Mouse (Mus musculus) stomach, embryonic 15.5 days (tissue): ENCODE results near the gene Cript. TPM values are rescaled to one million over a fixed set of nuclear protein-coding genes. Genes with fewer than 3 reads are reported as not detected.

Experiments
- ATAC-seq: fragments of 200-750 bp; cut with Nextera tagmentation; 2 replicates; pipeline ENCODE4 v1.8.0; 2017; ENCODE audit warnings: low read depth, moderate number of reproducible peaks, moderate TSS enrichment; ENCODE audit not compliant: insufficient read depth, low FRiP score
- H3K27ac ChIP-seq: fragments of 300-500 bp; sonication (generic); 2 replicates; pipeline ENCODE4 v1.5.1; 2015; ENCODE audit warnings: mild to moderate bottlenecking, inconsistent platforms
- H3K27me3 ChIP-seq: fragments of 300-500 bp; sonication (generic); replicated peaks from 2 replicates; pipeline ENCODE4 v1.6.1; 2015; ENCODE audit warnings: inconsistent platforms
- H3K36me3 ChIP-seq: fragments of 300-500 bp; sonication (generic); 2 replicates; pipeline ENCODE4 v1.6.1; 2015; ENCODE audit warnings: inconsistent platforms
- H3K4me1 ChIP-seq: fragments of 300-500 bp; sonication (generic); 2 replicates; pipeline ENCODE4 v1.6.1; 2015; ENCODE audit warnings: inconsistent platforms
- H3K4me2 ChIP-seq: fragments of 300-500 bp; sonication (generic); 2 replicates; pipeline ENCODE4 v1.6.1; 2015; ENCODE audit warnings: mild to moderate bottlenecking, inconsistent platforms
- H3K4me3 ChIP-seq: fragments of 300-500 bp; sonication (generic); replicated peaks from 2 replicates; pipeline ENCODE4 v1.5.1; 2015; ENCODE audit warnings: inconsistent platforms
- H3K9ac ChIP-seq: fragments of 300-500 bp; sonication (generic); 2 replicates; pipeline ENCODE4 v1.6.1; 2015; ENCODE audit warnings: inconsistent platforms
- H3K9me3 ChIP-seq: fragments of 300-500 bp; sonication (generic); 2 replicates; pipeline ENCODE4 v1.6.1; 2016; ENCODE audit warnings: inconsistent platforms
- WGBS: fragments of 180-500 bp; shearing (Covaris S2); methylation state at CpG from one replicate; pipeline ENCODE4 v1.1.7; 2015; 5-methylcytosine and 5-hydroxymethylcytosine counted together
- polyA plus RNA-seq: library from polyadenylated mRNA; unstranded; fragments of >200 nt; fragmentation: Nextera tagmentation; extraction: Ambion mirVana; gene quantifications from 2 replicates; pipeline ENCODE4 v1.2.1, GENCODE M21; 2015

Cript gene
- polyA plus RNA-seq, 1 experiment from 2014 or later: 120 TPM

DNA sequence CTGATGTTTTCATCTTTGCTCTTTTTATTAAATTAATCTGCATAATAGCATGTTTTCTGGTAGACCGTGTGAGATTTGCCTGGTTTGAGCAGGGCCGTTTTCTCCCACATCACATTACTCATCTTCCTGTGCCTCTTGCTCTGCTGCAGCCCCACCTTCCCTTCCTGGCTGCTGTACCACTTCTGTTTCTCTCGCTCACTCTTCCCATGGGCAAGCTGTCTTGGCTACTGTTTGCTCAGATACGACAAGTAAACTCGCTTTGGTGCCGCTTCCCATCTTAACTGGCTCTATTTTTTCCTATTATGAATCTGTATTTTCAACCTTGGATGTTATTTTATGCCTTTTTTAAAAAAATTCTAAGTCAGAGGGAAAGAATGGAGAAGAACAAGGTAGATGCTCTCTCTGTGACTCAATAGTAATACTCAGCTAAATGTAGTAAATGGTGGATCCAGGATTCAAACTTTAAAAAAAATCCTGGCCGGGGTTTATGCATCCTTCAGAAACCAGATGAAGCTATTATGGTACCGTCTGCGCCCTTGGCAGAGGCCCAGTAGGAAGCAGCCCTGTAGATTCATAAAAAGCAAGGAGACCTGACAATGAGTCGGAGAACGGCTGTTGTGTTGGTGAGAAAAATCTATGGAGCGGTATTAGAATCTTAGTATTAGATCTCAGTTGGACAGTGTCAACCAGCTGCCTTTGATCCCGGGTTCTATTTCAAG, 13.9 kb upstream of the Cript start:
- ATAC-seq: no peak
- Histone ChIP-seq H3K4me1 (no peaks in the 10 kb centered on the region), H3K9ac (no peak overlapping the region), H3K27me3 (no peaks in the 10 kb centered on the region), H3K4me2 (no peak overlapping the region), H3K27ac (no peak overlapping the region), H3K36me3 (peaks cover 11% of the 10 kb centered on the region; the same call in 1 of the 2 replicates), H3K9me3 (no peaks in the 10 kb centered on the region), H3K4me3 (no peak overlapping the region)
- 77% methylated on average over 13 of the region's 13 CpGs for WGBS

DNA sequence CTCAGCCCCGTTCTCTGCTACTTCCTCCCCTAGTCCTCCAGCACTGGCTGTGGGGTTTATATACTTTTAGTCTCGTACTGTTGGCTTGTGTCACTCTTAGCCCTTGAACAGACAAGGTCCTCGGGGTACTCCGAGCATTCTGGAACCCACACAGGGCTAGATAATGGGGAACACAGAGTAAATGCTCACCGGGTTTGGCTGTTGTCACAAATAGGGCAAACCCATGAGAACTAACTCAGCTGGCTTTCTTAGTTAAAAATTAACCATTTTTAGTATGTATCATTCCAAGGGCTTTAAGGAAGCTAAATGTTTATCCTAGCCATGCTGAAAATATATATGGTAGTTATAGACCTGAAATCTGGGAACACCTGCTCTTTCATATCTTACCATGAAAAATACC, 5.7 kb upstream of the Cript start:
- Histone ChIP-seq H3K9me3 (no peaks in the 10 kb centered on the region), H3K4me1 (0 out of 2 replicates have a peak, but pooled peaks cover 6% of the 10 kb centered on the region), H3K36me3 (no peaks in the 10 kb centered on the region), H3K27ac (peak overlapping the region; percentile 6; the same call in 1 of the 2 replicates), H3K27me3 (no peaks in the 10 kb centered on the region), H3K4me3 (no peak overlapping the region), H3K9ac (no peak overlapping the region), H3K4me2 (no peak overlapping the region)
- WGBS: 75% methylated on average over 5 of the region's 5 CpGs
- ATAC-seq: no peak; the same call in 1 of the 2 replicates

DNA sequence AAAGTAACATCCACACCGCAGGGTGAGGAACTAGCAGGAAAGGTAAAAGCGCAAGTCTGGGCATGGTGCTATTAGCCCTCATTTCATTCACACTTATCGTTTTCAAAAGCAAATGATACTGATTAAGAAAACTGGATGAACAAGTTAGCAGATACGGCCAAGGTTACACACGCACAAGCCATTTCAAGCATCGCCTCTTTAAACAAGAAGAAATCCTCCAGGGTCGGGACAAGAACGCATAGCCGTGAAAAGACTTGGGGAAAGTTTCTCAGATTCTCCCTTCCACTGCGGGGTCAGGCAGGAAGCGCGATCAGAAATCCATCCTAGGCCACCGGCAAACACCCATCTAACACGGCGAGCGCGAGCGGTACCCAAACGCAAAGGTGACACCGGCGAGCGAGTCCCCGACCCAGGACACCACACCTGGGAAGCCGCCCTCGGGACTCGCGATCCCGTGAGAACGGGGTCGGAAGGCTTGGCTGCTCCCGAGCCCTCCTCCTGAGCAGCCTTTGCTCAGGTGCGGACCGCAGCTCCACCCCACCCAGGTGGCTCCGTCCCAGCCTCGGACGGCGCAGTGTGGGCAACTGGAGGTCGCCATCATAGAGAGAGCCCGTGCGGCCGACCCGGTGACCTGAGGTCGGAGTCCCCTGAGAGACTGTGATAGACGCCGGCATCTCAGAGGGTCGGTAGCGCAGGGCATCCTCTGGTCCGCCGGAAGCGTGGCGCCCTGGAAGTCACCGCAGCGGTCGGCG, 683 bp upstream of the Cript start:
- Histone ChIP-seq H3K36me3 (peaks cover 3% of the 10 kb centered on the region; the same call in 1 of the 2 replicates), H3K4me3 (peak overlapping the region; percentile 88), H3K27me3 (no peaks in the 10 kb centered on the region), H3K4me2 (peak overlapping the region; percentile 94), H3K4me1 (no peaks in the 10 kb centered on the region), H3K9ac (peak overlapping the region; percentile 53), H3K9me3 (no peaks in the 10 kb centered on the region), H3K27ac (peak overlapping the region; percentile 79)
- under 1% methylated on average over 55 of the region's 55 CpGs for WGBS
- ATAC-seq: peak; percentile 63

DNA sequence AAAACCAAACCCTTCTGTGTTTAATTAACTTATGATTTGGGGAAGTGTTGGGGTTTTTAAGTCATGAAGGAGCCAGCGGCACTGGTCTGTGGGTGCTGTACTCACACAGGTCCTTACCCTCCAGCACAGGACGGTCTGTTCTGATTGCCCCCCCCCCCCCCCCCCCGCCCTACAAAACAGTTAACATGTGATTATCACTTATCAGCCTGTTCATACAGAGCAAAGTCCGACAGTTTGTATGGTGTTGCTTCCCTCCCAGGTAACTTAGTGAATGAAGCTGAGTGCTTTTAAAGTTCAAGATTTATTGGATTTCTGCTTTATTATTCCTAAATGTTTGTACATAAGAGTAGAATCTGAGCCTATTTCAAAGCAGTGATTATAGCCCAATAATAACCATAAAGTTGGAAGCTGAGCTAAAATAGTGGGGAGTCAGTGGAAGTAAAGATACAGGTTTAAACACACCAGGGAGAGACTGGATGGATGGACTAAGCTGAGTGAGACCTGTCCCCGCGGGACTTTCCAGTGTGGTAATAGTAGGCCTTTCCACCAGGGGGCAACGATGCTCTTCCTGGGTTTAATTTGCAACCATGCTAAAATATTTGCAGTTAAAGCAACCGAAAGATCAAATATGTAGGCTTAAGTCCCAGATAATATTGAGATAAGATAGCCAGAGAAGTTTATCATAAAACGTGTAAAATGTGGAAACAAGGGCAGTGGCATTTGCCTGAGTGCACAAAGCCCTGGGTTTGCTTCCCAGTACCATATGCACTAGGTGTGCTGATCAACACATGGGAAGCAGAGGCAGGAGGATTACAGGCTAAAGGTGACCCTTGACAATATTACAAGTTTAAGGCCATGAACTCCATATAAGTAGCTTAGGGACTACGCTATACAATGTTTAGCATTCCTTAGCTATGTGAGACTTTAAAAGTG, 11.1 kb downstream of the Cript start:
- ATAC-seq: no peak
- no peak overlapping the region for H3K27ac ChIP-seq
- 46% methylated on average over 9 of the region's 10 CpGs for WGBS
- no peaks in the 10 kb centered on the region for H3K9me3 ChIP-seq
- H3K4me3 ChIP-seq: no peak overlapping the region
- H3K27me3 ChIP-seq: no peaks in the 10 kb centered on the region
- H3K4me1 ChIP-seq: no peaks in the 10 kb centered on the region
- no peak overlapping the region for H3K9ac ChIP-seq
- no peak overlapping the region for H3K4me2 ChIP-seq
- H3K36me3 ChIP-seq: peaks cover 6% of the 10 kb centered on the region; the same call in 1 of the 2 replicates

DNA sequence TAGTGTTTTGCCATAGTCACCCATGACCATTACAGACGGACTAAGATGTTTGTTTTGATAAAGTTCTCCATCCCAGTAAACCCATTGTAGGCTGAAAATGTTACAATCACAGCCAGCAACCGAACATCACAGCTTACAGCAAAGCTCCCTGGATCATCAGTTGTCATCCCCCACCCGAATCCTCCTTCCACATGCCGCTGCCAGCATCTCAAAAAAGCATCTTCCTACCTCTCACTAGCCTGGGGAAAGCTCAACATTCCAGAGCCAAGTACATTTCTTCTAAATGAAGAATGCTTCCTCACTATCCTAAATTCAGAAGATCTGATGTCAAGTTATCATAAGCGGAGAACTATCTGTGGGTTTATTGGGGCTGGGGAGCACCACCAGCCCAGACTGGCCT, 13.1 kb downstream of the Cript start:
- Histone ChIP-seq H3K4me1 (no peaks in the 10 kb centered on the region), H3K27me3 (no peaks in the 10 kb centered on the region), H3K9me3 (no peaks in the 10 kb centered on the region), H3K27ac (no peak overlapping the region), H3K4me3 (no peak overlapping the region), H3K36me3 (peaks cover 6% of the 10 kb centered on the region; the same call in 1 of the 2 replicates), H3K9ac (no peak overlapping the region), H3K4me2 (no peak overlapping the region)
- 83% methylated on average over 5 of the region's 5 CpGs for WGBS
- ATAC-seq: no peak

DNA sequence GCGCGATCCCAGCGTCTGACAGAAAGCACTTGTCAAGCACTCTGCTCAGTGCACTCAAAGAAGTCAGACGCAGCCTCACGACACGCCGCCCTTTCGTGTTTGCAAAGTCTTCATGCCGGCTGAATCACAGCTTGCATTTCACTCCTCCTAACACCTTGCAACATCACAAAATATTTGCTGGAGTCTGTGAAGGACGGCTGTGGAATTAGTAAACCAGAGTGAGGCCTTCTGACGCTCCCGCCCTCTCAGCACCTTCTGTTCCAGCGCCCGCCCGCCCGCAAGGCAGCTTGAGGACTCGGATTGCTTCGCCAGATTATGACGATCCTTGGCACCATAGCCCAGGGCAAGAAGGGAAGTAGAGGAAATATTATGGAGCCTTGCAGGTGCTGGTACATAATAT, 16.4 kb downstream of the Cript start:
- 56% methylated on average over 19 of the region's 19 CpGs for WGBS

DNA sequence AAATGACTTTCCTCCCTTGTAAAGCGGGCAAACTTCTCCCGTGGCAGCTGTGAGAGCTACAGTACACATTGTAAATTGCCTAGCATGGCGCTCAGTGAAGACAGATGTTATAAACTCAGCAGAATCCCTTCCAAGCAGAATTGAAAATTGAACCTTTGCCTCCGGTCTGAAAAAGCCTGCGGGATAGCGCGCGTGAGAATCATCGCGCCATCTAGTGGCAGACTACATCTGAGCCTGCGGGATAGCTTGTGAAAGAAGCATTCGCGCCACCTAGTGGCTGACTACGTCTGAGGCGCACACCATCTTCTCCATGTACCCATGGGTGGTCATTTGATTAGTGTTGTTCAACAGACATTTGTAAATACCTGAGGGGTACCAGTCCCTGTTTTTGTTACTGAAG, 19.0 kb downstream of the Cript start:
- Histone ChIP-seq H3K27ac (no peak overlapping the region), H3K9me3 (no peaks in the 10 kb centered on the region), H3K9ac (no peak overlapping the region), H3K4me3 (no peak overlapping the region), H3K4me1 (no peaks in the 10 kb centered on the region), H3K4me2 (no peak overlapping the region), H3K27me3 (no peaks in the 10 kb centered on the region), H3K36me3 (no peaks in the 10 kb centered on the region)
- peak; percentile 60; the same call in 1 of the 2 replicates for ATAC-seq
- WGBS: 2% methylated on average over 15 of the region's 15 CpGs

More for the DNA sequence above, 16.4 kb downstream of the Cript start:
- H3K4me2 ChIP-seq: no peak overlapping the region
- no peak overlapping the region for H3K9ac ChIP-seq
- no peaks in the 10 kb centered on the region for H3K27me3 ChIP-seq
- ATAC-seq: no peak
- H3K9me3 ChIP-seq: no peaks in the 10 kb centered on the region
- H3K27ac ChIP-seq: no peak overlapping the region
- H3K36me3 ChIP-seq: no peaks in the 10 kb centered on the region
- no peak overlapping the region for H3K4me3 ChIP-seq
- no peaks in the 10 kb centered on the region for H3K4me1 ChIP-seq

DNA sequence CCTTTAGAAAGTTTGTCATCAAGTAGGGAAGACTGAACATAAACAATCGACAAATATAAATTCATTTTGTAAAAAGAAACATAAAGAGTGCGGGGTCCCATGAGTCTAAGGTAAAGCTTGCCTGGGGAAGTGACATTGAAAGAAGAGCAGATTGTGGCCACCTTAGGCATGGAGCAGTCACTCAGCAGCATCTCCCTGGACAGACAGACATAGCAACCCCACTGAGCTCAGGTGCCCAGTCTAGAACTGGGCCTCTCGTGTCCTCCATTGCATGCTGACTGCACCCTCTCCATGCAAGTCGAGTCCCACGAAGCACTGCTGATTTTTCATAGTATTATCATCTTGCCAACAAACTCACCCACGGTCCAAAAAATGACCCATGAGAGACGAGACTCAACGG, 19.4 kb downstream of the Cript start:
- Histone ChIP-seq H3K27me3 (no peaks in the 10 kb centered on the region), H3K27ac (no peak overlapping the region), H3K9ac (no peak overlapping the region), H3K9me3 (no peaks in the 10 kb centered on the region), H3K4me2 (no peak overlapping the region), H3K4me3 (no peak overlapping the region), H3K36me3 (no peaks in the 10 kb centered on the region), H3K4me1 (no peaks in the 10 kb centered on the region)
- ATAC-seq: no peak
- WGBS: 82% methylated on average over 8 of the region's 8 CpGs

DNA sequence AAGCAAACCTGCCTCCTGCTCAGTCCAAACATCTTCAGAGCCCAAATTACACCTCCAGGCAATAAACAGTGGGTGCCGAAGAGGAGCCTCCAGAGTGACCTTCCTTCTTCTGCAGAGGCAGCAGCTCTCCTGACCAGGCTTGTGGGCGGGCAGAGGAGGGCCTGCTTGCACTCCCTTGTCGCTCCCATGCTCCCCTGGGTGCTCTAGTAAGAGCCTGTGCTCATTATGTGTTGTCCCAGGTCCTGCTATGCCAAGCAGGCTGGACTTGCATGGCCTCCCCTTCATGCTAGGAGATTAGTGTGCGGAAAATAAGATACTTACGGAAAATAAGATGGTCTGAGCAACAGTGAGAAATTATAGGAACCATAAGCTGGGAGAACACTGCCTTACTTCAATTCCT, 24.3 kb downstream of the Cript start:
- Histone ChIP-seq H3K4me1 (no peaks in the 10 kb centered on the region; the same call in 1 of the 2 replicates), H3K36me3 (no peaks in the 10 kb centered on the region), H3K9ac (no peak overlapping the region), H3K4me2 (no peak overlapping the region), H3K9me3 (no peaks in the 10 kb centered on the region), H3K4me3 (no peak overlapping the region), H3K27ac (no peak overlapping the region), H3K27me3 (no peaks in the 10 kb centered on the region)
- WGBS: 56% methylated on average over 5 of the region's 5 CpGs
- ATAC-seq: no peak

DNA sequence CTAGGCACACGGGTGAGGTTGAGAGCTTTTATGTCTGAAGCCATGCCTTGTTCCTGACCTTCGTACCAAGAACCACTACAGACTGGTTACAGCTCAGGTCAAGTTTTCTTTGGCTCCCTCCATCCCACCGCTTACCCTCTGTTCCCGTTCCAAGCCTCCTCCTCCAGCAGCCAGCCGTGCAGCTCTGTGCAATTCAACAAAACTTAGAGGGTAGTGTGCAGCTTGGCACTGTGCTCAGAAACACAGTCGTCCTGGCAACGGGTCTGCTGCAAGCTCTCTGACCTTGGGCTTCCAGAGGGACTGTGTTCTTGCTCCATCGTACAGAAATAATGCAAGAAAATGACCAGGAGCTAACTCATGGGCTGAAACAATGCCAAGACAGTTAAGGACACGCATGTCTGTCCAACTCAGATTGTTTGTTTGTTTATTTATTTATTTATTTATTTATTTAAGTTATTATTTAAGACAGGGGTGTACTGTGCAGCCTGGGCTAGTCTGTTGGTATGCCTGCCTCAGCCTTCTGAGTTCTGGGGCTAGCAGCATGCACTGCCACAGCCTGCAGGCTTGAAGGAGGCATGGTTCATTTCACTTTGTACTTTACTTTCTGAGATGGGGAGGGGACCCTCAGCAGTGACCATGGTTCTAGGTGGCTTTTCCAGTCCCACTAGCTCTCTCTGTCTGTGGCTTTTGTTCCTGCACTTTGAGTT, 25.3 kb downstream of the Cript start:
- H3K27me3 ChIP-seq: no peaks in the 10 kb centered on the region
- H3K36me3 ChIP-seq: no peaks in the 10 kb centered on the region
- no peak overlapping the region for H3K27ac ChIP-seq
- H3K4me3 ChIP-seq: no peak overlapping the region
- H3K4me2 ChIP-seq: no peak overlapping the region
- no peak for ATAC-seq
- H3K9me3 ChIP-seq: no peaks in the 10 kb centered on the region
- no peak overlapping the region for H3K9ac ChIP-seq
- 61% methylated on average over 9 of the region's 9 CpGs for WGBS
- H3K4me1 ChIP-seq: peaks cover 4% of the 10 kb centered on the region

DNA sequence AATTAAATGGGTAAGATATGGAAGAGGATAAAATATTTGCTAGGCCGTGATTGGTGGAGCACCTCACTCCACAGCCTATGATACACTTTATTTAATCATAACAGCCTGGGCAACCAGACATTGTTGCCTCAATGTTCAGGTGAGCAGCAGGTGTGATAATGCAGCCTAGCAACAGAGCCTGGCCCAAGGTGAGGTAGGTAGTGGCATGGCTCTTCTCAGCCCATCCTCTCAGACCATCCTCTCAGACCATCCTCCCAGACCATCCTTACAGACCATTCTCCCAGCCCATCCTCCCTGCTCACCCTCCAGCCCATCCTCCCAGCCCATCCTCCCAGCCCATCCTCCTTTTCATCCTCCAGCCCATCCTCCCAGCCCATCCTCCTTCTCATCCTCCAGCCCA, 26.3 kb downstream of the Cript start:
- Histone ChIP-seq H3K27me3 (no peaks in the 10 kb centered on the region), H3K4me1 (peaks cover 4% of the 10 kb centered on the region), H3K9ac (no peak overlapping the region), H3K9me3 (no peaks in the 10 kb centered on the region), H3K36me3 (no peaks in the 10 kb centered on the region), H3K4me2 (no peak overlapping the region), H3K27ac (no peak overlapping the region), H3K4me3 (no peak overlapping the region)
- 93% methylated on average over 1 of the region's 1 CpGs for whole genome bisulfite sequencing
- ATAC-seq: no peak
